Mouse (Mus musculus) bone marrow, adult 2 months (tissue): ENCODE results near the gene Serpinb9d.

Source experiments
- CTCF ChIP-seq: fragments of 200-500 bp; IDR thresholded peaks from 2 replicates; pipeline ENCODE4 v1.5.1; 2011; ENCODE audit warnings: low read length, control low read depth; ENCODE audit not compliant: control insufficient read depth, insufficient read depth
- POLR2A ChIP-seq: fragments of 200-500 bp; IDR thresholded peaks from 2 replicates; pipeline ENCODE4 v1.6.1; 2011; ENCODE audit warnings: low read depth, mild to moderate bottlenecking, control low read depth, low read length, borderline replicate concordance; ENCODE audit not compliant: control insufficient read depth

DNA sequence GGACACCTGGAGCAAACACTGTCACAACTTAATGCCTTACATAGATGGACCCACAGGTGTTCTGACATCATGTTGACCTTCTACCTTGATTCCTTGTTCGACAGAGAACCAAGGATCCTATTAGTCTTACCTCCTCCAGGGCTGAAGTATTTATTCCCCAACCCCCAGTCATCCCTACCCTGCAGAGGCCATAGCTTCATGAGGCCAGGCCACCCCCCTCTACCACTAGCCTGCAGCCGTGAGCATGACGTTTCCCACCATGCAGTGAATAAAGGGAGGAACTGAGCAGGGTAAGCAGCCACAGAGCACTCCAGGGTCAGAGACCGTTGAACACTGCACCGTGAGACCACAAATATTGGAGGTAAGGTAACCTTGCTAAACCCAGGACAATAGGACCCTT lies at the start of gene Serpinb9d:
- TF ChIP-seq POLR2A = no peak
- TF ChIP-seq CTCF = no peak
